Mouse (Mus musculus): ENCODE data around the gene Kctd11. TPM values are rescaled to one million over a fixed set of nuclear protein-coding genes. Genes with fewer than 3 reads are reported as not detected.
A peak's percentile ranks its signal among the peaks of the same experiment; 100 is the strongest.

Gene Kctd11
- total RNA-seq, 1 experiment from 2014 or later, result 2.7 TPM

DNA sequence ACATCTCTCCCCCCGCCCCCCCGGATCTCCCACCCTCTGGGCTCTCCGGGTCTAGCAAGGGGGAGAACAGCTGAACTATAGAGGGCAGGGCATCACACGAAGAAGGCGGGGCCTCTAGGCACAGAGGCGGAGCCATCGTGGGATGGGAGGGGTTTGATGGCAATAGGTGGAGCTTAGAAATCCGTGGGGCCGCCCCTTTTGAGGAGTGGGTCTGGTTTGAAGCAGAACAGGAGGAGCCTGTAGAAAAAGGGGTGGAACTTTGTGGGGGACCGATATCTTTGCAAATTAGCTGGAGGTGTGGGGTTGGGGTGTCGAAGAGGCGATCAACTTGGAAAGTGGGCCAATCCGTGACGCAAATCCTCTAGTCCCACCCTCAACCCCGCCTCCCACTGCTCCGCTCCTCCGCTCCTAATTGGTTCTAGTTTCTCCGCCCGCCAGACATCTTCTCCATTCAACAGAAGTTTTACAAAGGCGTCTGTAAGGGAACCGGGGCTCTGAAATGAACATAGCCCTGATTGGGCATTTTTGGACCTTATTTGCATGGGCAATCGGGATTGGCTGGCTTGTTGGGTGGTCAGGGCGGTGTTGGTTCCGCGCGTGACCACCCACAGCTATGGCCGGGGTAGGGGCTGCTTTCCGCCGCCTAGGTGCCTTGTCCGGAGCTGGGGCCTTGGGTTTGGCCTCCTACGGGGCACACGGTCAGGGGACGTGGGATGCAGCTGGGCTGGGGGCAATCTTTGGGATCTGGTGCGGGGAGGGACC, 43.1 kb downstream of the Kctd11 start, which contains the start of gene Tmem256:
Tmem256 (plus strand) TSS at position 563 of the 762 bp plus-strand sequence.
- peak; percentile 88 to 89 for ATAC-seq (replicated peaks in 1 of 2; ENCODE audit: insufficient read depth in 1 of 2, low FRiP score in 2 of 2, low TSS enrichment in 1 of 2, low read depth in 1 of 2, poor library complexity in 2 of 2, severe bottlenecking in 2 of 2)

DNA sequence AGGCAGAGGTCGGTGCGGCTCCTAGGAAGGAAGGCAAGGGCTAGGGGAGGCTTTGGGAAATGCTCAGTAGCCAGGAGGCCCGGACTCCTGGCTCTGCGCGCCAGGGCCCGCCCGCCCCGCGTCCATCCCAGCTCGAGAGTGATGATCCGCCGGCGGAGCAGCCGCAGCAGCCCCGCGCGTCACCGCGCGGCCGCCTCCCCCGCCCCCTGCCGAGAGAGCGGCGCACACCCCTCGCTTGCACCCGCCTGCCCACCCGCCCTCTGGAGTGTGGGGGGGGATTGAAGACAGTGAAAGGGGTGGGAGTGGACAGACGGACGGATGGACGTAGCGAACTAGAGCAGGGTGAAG, 43.6 kb downstream of the Kctd11 start, which contains the start of gene Nlgn2:
Nlgn2 (minus strand) TSS at position 181 of the 348 bp plus-strand sequence.
- ATAC-seq (replicated peaks in 1 of 2; ENCODE audit: insufficient read depth in 1 of 2, low FRiP score in 2 of 2, low TSS enrichment in 1 of 2, low read depth in 1 of 2, poor library complexity in 2 of 2, severe bottlenecking in 2 of 2), result peak; percentile 2 to 19; a peak in 1 of 4 replicates

DNA sequence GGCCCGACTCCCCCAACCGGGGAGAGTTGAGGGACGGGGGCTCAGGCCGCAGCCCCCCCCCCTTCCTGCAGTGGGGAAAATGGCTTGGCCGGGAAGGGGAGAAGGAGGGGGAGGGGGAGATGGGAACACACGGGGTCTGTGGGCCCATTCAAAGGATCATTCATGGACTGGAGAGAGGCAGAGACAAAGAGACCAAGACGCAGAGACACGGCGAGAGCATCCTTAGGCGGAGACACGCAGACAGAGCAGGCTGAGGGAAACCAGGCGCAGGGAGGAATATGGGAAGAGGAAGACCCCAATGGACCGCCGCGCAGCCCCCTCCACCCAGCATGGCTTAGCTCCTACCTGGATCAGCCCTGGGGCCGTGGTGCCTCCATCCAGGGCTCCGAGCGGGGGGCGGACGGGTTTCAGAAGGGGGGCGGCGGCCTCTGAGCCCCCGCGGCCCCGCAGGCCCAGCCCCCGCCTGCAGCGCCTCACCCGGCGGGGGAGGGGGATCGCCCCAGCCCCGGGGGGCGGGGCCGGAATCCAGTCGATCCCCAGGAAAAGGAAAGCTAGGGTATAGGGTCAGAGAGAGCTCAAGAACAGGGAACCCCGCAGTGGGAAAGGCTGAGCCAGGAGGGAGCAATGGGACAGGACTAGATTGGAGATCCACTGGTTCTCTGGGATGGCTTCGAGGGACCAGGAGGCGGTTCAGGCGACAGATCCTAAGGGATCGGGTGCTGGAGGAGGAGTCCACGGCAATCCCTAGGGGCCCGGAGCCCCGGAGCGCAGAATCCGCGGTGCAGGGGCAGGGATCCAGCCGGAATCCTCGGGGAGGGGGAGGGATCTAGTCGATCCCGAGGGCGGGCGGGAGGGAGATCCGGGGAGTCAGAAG, 44.3 kb downstream of the Kctd11 start:
- ATAC-seq (replicated peaks in 1 of 2; ENCODE audit: insufficient read depth in 1 of 2, low FRiP score in 2 of 2, low TSS enrichment in 1 of 2, low read depth in 1 of 2, poor library complexity in 2 of 2, severe bottlenecking in 2 of 2), result no peak

GRCm38 (mm10) chr11:69835966-69836335, 45.3 kb downstream of the Kctd11 start:
- ATAC-seq (replicated peaks in 1 of 2; ENCODE audit: insufficient read depth in 1 of 2, low FRiP score in 2 of 2, low TSS enrichment in 1 of 2, low read depth in 1 of 2, poor library complexity in 2 of 2, severe bottlenecking in 2 of 2), result no peak

- no peak for ATAC-seq (replicated peaks in 1 of 2; ENCODE audit: insufficient read depth in 1 of 2, low FRiP score in 2 of 2, low TSS enrichment in 1 of 2, low read depth in 1 of 2, poor library complexity in 2 of 2, severe bottlenecking in 2 of 2)
Observed at GRCm38 (mm10) chr11:69835326-69835965, 45.8 kb downstream of the Kctd11 start.

DNA sequence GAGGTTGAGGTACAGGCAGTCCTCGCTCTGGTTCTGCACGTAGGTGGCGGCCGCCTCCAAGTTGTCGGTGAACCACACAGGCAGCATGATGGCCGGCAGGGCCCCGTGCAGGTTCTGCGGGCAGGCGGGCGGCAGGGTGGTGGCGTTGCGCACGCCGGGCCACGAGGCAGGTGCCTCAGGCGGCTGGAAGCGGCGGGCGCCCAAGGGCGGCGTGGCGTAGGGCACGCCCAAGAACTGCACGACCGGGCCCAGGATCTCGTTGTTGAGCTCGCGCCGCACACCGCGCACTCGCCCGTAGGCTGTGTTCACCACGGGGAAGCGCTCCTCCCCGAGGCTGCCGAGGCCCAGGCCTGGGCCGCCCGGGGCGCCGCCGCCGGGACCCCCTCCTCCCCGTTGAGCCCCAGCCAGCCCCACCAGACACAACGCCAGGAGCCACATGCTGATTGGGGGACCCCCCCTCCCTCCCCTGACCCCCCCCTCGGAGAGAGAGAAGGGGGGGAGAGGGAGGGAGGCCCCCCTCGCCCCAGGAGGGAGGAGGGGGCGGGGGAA, 47.1 kb downstream of the Kctd11 start:
- peak in 1 of 2 experiments; percentile 26; a peak in 2 of 4 replicates for ATAC-seq (replicated peaks in 1 of 2; ENCODE audit: insufficient read depth in 1 of 2, low FRiP score in 2 of 2, low TSS enrichment in 1 of 2, low read depth in 1 of 2, poor library complexity in 2 of 2, severe bottlenecking in 2 of 2)

- no peak for ATAC-seq (replicated peaks in 1 of 2; ENCODE audit: insufficient read depth in 1 of 2, low FRiP score in 2 of 2, low TSS enrichment in 1 of 2, low read depth in 1 of 2, poor library complexity in 2 of 2, severe bottlenecking in 2 of 2)
Observed at GRCm38 (mm10) chr11:69833554-69833953, 47.7 kb downstream of the Kctd11 start.

GRCm38 (mm10) chr11:69828832-69829231, 52.4 kb downstream of the Kctd11 start:
- no peak for ATAC-seq (replicated peaks in 1 of 2; ENCODE audit: insufficient read depth in 1 of 2, low FRiP score in 2 of 2, low TSS enrichment in 1 of 2, low read depth in 1 of 2, poor library complexity in 2 of 2, severe bottlenecking in 2 of 2)

Other genes starting within 250 kb of the Kctd11 start
- 51.2 and 60.8 TPM in 2 replicates for gene Fxr2, start 248.4 kb downstream of the Kctd11 start, total RNA-seq (2017)
- gene Sox15, start 226.1 kb downstream of the Kctd11 start, total RNA-seq (2017), result 1.5 TPM in 1 of 2 replicates, not detected in the other
- gene Mpdu1, start 218.8 kb downstream of the Kctd11 start, total RNA-seq (2017), result 41.3 and 73.7 TPM in 2 replicates
- 11.4 and 16.7 TPM in 2 replicates for gene Cd68, start 215.3 kb downstream of the Kctd11 start, total RNA-seq (2017)
- gene Eif4a1, start 209.0 kb downstream of the Kctd11 start, total RNA-seq (2017), result 838 and 888 TPM in 2 replicates
- gene Senp3, start 199.3 kb downstream of the Kctd11 start, total RNA-seq (2017), result 99.1 and 105 TPM in 2 replicates
- gene Tnfsf13, start 195.6 kb downstream of the Kctd11 start, total RNA-seq (2017), result 13.9 and 15.9 TPM in 2 replicates
- gene Tnfsf12, start 185.6 kb downstream of the Kctd11 start, total RNA-seq (2017), result 1.4 and 3.3 TPM in 2 replicates
- 1.5 and 2.9 TPM in 2 replicates for gene Tnfsfm13, start 185.3 kb downstream of the Kctd11 start, total RNA-seq (2017)
- 11.3 and 55.7 TPM in 2 replicates for gene Polr2a, start 122.8 kb downstream of the Kctd11 start, total RNA-seq (2017)
- not detected in 2 replicates for gene Slc35g3, start 119.4 kb downstream of the Kctd11 start, total RNA-seq (2017)
- gene Zbtb4, start 115.5 kb downstream of the Kctd11 start, total RNA-seq (2017), result 4.4 and 6.9 TPM in 2 replicates
- 11.4 and 21.2 TPM in 2 replicates for gene Chrnb1, start 85.5 kb downstream of the Kctd11 start, total RNA-seq (2017)
- 3.9 and 5.4 TPM in 2 replicates for gene Fgf11, start 79.5 kb downstream of the Kctd11 start, total RNA-seq (2017)
- 0.30 and 1.0 TPM in 2 replicates for gene Tmem102, start 75.8 kb downstream of the Kctd11 start, total RNA-seq (2017)
- not detected in 2 replicates for gene Gm39566, start 66.1 kb downstream of the Kctd11 start, total RNA-seq (2017)
- not detected in 2 replicates for gene Spem2, start 62.9 kb downstream of the Kctd11 start, total RNA-seq (2017)
- not detected in 2 replicates for gene Spem1, start 59.2 kb downstream of the Kctd11 start, total RNA-seq (2017)
- 8.7 and 17.8 TPM in 2 replicates for gene Nlgn2, start 43.6 kb downstream of the Kctd11 start, total RNA-seq (2017)
- 130 and 149 TPM in 2 replicates for gene Tmem256, start 42.9 kb downstream of the Kctd11 start, total RNA-seq (2017)
- gene Plscr3, start 35.0 kb downstream of the Kctd11 start, total RNA-seq (2017), result 27.2 and 33.3 TPM in 2 replicates
- gene Tnk1, start 22.7 kb downstream of the Kctd11 start, total RNA-seq (2017), result 0.50 and 4.4 TPM in 2 replicates
- gene Tmem95, start 3.4 kb downstream of the Kctd11 start, total RNA-seq (2017), result not detected in 2 replicates
- gene Acap1, start 14.1 kb upstream of the Kctd11 start, total RNA-seq (2017), result 136 and 171 TPM in 2 replicates
- 12.1 and 33.3 TPM in 2 replicates for gene 2810408A11Rik, start 19.6 kb upstream of the Kctd11 start, total RNA-seq (2017)
- 23.3 and 34.1 TPM in 2 replicates for gene Neurl4, start 19.7 kb upstream of the Kctd11 start, total RNA-seq (2017)
- gene Gps2, start 32.5 kb upstream of the Kctd11 start, total RNA-seq (2017), result 37.0 and 64.9 TPM in 2 replicates
- 553 and 938 TPM in 2 replicates for gene Eif5a, start 40.6 kb upstream of the Kctd11 start, total RNA-seq (2017)
- gene Ybx2, start 54.4 kb upstream of the Kctd11 start, total RNA-seq (2017), result 0.60 TPM in 1 of 2 replicates, not detected in the other
- gene Slc2a4, start 66.8 kb upstream of the Kctd11 start, total RNA-seq (2017), result not detected in 2 replicates
- 0.31 and 6.3 TPM in 2 replicates for gene Cldn7, start 83.4 kb upstream of the Kctd11 start, total RNA-seq (2017)
- 17.3 and 21.4 TPM in 2 replicates for gene Ctdnep1, start 99.8 kb upstream of the Kctd11 start, total RNA-seq (2017)
- 48.6 and 59.9 TPM in 2 replicates for gene Elp5, start 101.1 kb upstream of the Kctd11 start, total RNA-seq (2017)
- gene Gabarap, start 109.7 kb upstream of the Kctd11 start, total RNA-seq (2017), result 211 and 252 TPM in 2 replicates
- gene Phf23, start 114.4 kb upstream of the Kctd11 start, total RNA-seq (2017), result 44.2 and 45.3 TPM in 2 replicates
- 22.6 and 35.9 TPM in 2 replicates for gene Dvl2, start 119.2 kb upstream of the Kctd11 start, total RNA-seq (2017)
- gene Acadvl, start 134.0 kb upstream of the Kctd11 start, total RNA-seq (2017), result 42.8 and 51.7 TPM in 2 replicates
- 9.3 and 10.0 TPM in 2 replicates for gene Dlg4, start 135.5 kb upstream of the Kctd11 start, total RNA-seq (2017)
- gene Asgr1, start 172.7 kb upstream of the Kctd11 start, total RNA-seq (2017), result 1.1 TPM in 1 of 2 replicates, not detected in the other
- 0.45 TPM in 1 of 2 replicates, not detected in the other for gene Asgr2, start 211.2 kb upstream of the Kctd11 start, total RNA-seq (2017)
- 1.2 and 5.9 TPM in 2 replicates for gene Mgl2, start 248.9 kb upstream of the Kctd11 start, total RNA-seq (2017)

Measured in hematopoietic stem cell, adult 5-6 weeks (primary cell).